Mouse (Mus musculus): ENCODE measurements at regions not wholly inside any gene's neighbourhood (a gene's known extent, or its start where the extent isn't known, plus 50 kb on each side); places are given as distances from the start of the nearest gene placed in this dataset.

DNA sequence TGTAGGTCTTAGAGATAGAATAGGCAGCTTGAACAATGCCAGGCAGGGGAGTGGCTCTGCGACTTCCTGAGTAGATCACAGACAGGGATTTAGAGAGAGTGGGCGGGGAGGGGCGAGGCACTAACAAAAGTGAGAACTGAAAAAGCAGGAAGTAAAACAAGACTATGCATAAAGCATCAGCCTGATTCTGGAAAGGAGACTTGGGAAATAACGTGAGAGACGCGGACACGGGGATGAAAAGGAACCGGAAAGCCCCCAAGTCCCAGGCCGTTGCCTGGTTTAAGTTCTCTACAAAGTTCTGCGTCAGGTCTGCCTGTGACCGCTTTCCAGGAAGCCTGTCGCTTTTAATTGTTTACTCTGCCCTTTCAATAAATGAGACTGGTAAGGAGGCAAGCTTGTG lies 86.3 kb downstream of the D16Ertd472e start:
- DNase-seq (ENCODE audit: low spot score in 2 of 2) = peak; percentile 68 to 74

DNA sequence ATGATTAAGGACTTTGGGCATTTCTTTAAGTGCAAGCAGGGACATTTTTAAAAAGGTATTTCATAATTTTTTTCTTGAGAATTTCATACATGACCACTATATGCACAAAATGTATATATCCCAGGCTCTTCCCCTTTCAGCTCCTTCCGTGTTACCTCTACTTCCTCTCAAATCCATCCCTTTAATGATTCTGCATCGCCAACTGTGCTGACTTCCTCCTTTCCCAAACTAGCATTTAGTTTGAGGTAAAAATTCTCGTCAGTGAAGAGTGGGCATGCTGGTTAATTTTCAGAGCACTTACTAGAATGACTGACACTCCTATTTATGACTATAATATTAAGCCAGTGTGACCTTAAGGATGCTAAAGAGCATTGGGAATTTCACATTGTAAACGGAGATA lies 86.9 kb downstream of the D16Ertd472e start:
- no peak for DNase-seq (ENCODE audit: low spot score in 2 of 2)

GRCm38 (mm10) chr16:78486531-78486930 lies 90.0 kb downstream of the D16Ertd472e start:
- DNase-seq (ENCODE audit: low spot score in 2 of 2) = no peak

DNA sequence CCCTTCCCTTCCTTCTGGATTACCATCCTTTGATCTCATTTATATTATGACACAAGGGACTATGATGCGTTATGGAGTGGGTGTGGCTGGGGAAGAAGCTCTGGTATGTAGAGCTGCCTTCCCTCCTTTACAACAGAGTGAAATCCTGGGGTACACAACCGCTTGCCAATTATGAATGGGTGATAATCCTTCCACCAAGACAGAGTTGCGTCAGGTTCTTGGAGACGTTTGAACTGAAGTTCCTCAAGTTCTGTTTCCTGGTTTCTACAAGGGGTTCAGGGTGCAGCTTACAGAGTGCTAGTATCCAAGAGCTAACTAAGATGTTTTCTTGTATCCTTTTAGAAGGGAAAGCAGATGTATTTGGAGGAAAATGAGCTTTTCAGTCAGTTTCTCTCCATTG lies 92.2 kb downstream of the D16Ertd472e start:
- no peak for DNase-seq (ENCODE audit: low spot score in 2 of 2)

- DNase-seq (ENCODE audit: low spot score in 2 of 2) = no peak
These were observed 94.9 kb downstream of the D16Ertd472e start for GRCm38 (mm10) chr16:78481571-78481970.

- DNase-seq (ENCODE audit: low spot score in 2 of 2) = no peak
These were observed 95.4 kb downstream of the D16Ertd472e start for GRCm38 (mm10) chr16:78481065-78481464.

GRCm38 (mm10) chr16:78480261-78480660 lies 96.2 kb downstream of the D16Ertd472e start:
- DNase-seq (ENCODE audit: low spot score in 2 of 2) = no peak

- no peak for DNase-seq (ENCODE audit: low spot score in 2 of 2)
These were observed 96.5 kb upstream of the Btg3 start for GRCm38 (mm10) chr16:78473456-78473855.

DNA sequence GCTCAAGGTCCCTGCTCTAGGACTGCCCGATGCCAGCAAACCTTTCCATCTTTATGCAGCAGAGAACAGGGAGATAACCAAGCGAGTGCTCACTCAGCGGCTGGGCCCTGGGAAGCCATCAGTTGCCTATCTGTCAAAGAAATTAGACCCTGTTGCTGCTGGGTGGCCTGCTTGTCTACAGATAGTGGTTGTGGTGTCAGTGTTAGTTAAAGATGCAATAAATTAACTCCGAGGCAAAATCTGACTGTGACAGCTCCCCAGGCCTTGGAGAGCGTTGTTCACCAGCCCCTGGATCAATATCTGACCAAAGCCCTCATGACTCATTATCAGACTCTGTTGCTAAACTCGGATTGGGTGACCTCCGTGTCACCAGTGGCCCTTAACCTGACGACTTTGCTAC lies 83.0 kb upstream of the Btg3 start:
- DNase-seq (ENCODE audit: low spot score in 2 of 2) = no peak

DNA sequence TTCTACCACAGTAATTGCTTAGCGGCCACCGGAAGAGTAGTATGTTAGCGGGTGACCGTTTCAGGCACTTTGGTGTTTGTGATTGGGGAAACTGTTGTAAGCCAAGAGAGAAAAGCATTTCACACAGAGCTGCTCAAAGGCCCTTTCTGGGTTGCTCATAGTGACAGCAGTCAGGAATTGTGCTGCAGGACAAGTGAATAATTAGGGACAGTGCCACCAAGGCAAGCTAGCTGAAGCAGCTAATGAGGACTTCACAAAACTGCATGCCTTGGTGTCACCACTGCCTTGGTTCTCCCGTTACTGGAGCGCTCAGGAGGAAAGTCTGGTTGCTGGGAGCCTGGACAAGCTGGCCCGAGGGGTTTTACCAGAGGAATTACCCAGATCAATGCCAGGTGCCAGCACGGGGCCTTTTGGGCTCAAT lies 80.7 kb upstream of the Btg3 start:
- no peak for DNase-seq (ENCODE audit: low spot score in 2 of 2)

GRCm38 (mm10) chr16:78456345-78456744 lies 79.4 kb upstream of the Btg3 start:
- DNase-seq (ENCODE audit: low spot score in 2 of 2) = no peak

DNA sequence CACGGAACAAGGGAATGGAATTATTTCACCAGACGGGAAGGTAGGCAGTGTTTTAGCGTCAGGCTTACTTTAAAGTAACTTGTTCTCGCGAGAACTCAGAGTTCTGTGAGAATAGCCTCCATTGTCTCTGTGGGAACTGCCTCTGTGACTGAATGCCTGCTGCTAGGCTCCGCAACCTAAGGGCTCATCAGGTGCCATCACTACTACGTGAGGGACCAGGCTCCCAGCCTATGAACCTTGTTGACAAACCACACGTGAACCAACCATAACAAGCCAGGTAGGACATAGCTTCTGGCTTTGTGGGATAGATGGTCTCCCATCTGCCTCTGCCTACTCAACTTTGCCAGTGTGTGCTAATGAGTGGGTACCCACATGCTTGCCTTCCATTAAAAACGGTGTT lies 77.5 kb upstream of the Btg3 start:
- no peak for DNase-seq (ENCODE audit: low spot score in 2 of 2)

DNA sequence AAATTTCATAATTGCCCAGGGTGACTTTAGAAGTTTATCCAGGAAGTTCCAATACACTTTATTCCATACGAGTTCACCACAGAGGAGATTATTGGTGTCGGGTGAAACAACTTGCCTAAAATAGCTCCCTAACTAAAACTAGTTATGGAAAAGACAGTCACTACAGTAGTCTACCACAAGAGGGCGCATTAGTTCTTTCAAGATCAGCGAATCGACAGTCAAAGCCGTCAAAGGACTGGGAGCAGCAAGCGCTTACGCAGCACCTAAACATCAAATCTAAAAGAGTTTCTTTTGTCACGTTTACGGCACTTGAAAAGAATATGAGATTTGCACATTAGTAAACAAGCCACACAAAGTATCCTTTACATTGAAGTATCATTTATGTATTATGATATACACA lies 75.3 kb upstream of the Btg3 start:
- peak; percentile 25 to 48 for DNase-seq (ENCODE audit: low spot score in 2 of 2)

GRCm38 (mm10) chr16:78451750-78452149 lies 74.8 kb upstream of the Btg3 start:
- DNase-seq (ENCODE audit: low spot score in 2 of 2) = no peak

- DNase-seq (ENCODE audit: low spot score in 2 of 2) = no peak
These were observed 74.3 kb upstream of the Btg3 start for GRCm38 (mm10) chr16:78451251-78451650.

- no peak for DNase-seq (ENCODE audit: low spot score in 2 of 2)
These were observed 72.2 kb upstream of the Btg3 start for GRCm38 (mm10) chr16:78449231-78449630.

GRCm38 (mm10) chr16:78443262-78443661 lies 66.3 kb upstream of the Btg3 start:
- DNase-seq (ENCODE audit: low spot score in 2 of 2) = no peak

- no peak for DNase-seq (ENCODE audit: low spot score in 2 of 2)
These were observed 65.8 kb upstream of the Btg3 start for GRCm38 (mm10) chr16:78442830-78443229.

DNA sequence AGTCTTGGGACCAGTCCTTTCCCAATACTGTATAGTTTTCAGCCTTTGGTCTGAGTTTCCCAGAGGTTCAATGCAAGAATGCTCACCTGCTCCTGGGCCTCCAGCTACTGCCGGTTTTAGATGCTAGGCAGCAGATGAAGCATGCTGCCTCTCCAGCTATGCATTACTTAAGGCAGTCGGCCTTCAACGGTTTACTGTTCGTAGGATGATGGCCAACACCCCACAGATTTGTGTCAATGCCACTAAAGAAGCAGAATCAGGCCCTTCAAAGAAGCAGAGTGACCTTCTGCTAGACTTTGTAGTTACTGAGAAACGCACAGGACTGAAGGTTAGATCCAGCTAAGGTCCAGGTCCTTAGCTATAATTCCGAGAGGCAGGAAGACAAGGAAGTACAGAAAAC lies 65.0 kb upstream of the Btg3 start:
- DNase-seq (ENCODE audit: low spot score in 2 of 2) = no peak

DNA sequence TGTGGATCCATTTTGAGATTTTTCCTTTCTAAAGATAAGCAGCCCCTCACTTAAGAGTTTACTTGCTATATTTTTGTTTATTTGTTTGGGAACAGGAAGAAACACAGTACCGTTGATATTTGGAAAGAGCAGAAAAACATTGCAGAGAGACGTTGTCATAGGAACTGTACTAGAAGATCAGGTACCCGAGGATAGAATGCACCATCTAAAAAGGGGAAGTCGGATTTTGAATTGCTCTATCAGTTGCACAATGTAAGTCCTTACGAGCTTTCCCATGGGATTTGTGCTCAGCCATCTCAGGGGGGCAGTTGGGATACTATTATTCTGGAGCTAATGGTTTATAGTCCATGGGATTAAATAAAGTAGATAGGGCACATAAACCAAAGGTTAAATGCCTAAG lies 58.7 kb upstream of the Btg3 start:
- DNase-seq (ENCODE audit: low spot score in 2 of 2) = no peak

GRCm38 (mm10) chr16:78427470-78428041 lies 50.6 kb upstream of the Btg3 start:
- no peak for DNase-seq (ENCODE audit: low spot score in 2 of 2)

All from spleen, postnatal 36 days (tissue).